Comparison of ENCODE assay signal across 17 mouse cellular contexts in genomic region chr15:74009246-74009645, GRCm38 (mm10).
DNase-seq lines count a peak whose midpoint lies in the region; ATAC-seq and TF ChIP-seq lines count a peak whose summit lies in the region.
"Had no signal": no experiment of that assay in that cellular context is flagged by ENCODE, and none has a peak within 500 bp of the region (broad histone marks: within the 10 kb centered on the region; RNA-seq: fewer than 3 reads in every experiment).

No protein-coding gene starts in this region.

- no peak overlapping the region for H3K27ac ChIP-seq in hindbrain, postnatal 0 days
- no peak overlapping the region for H3K27ac ChIP-seq in hindbrain, embryonic 12.5 days
- H3K27ac ChIP-seq: embryonic facial prominence, embryonic 15.5 days; forebrain, embryonic 10.5 days; kidney, embryonic 15.5 days; layer of hippocampus, adult 2 months; limb, embryonic 10.5 days; midbrain, embryonic 15.5 days had no signal

- TF ChIP-seq CTCF in hindbrain, postnatal 0 days (IDR thresholded peaks at IDR 0.05; ENCODE audit: low read depth), result no peak

- no peak for ATAC-seq in hindbrain, postnatal 0 days
- no peak for ATAC-seq in hindbrain, embryonic 12.5 days (ENCODE audit: low FRiP score)
- ATAC-seq: midbrain, embryonic 15.5 days had no signal

- H3K4me3 ChIP-seq in hindbrain, postnatal 0 days (ENCODE audit: low read length), result no peak overlapping the region
- no peak overlapping the region for H3K4me3 ChIP-seq in hindbrain, embryonic 12.5 days
- H3K4me3 ChIP-seq: embryonic facial prominence, embryonic 15.5 days; forebrain, embryonic 10.5 days; heart, embryonic 12.5 days; kidney, embryonic 15.5 days; layer of hippocampus, adult 2 months; limb, embryonic 10.5 days; midbrain, embryonic 15.5 days had no signal

- H3K9me3 ChIP-seq in hindbrain, postnatal 0 days (ENCODE audit: low read length), result no peaks in the 10 kb centered on the region
- no peaks in the 10 kb centered on the region for H3K9me3 ChIP-seq in hindbrain, embryonic 12.5 days (replicated peaks)
- H3K9me3 ChIP-seq: embryonic facial prominence, embryonic 15.5 days; forebrain, embryonic 10.5 days; heart, embryonic 12.5 days; kidney, embryonic 15.5 days; limb, embryonic 10.5 days; midbrain, embryonic 15.5 days had no signal

- H3K4me2 ChIP-seq in hindbrain, postnatal 0 days (ENCODE audit: low read depth, low read length), result no peak overlapping the region
- no peak overlapping the region for H3K4me2 ChIP-seq in hindbrain, embryonic 12.5 days (replicated peaks)
- H3K4me2 ChIP-seq: embryonic facial prominence, embryonic 15.5 days; heart, embryonic 12.5 days; kidney, embryonic 15.5 days; liver, embryonic 11.5 days; midbrain, embryonic 15.5 days had no signal

- DNase-seq in cerebellum, postnatal 36 days, result peak; percentile 27 to 28
- no peak for DNase-seq in cerebellum, adult 11 months
- DNase-seq in hindbrain, postnatal 0 days (ENCODE audit: low spot score), result peak; percentile 74
- peak; percentile 18 for DNase-seq in ovary, postnatal 14 days (ENCODE audit: low spot score)
- no peak for DNase-seq in ovary, postnatal 36 days (ENCODE audit: low spot score)
- DNase-seq in c-Kit-positive CD71-positive TER-119-positive erythroid progenitor cells, embryonic 14.5 days (ENCODE audit: low spot score), result no peak
- DNase-seq: embryo, embryonic 11 days; lung, adult 2 months had no signal

- H3K9ac ChIP-seq in hindbrain, postnatal 0 days (replicated peaks; ENCODE audit: low read length), result no peak overlapping the region
- H3K9ac ChIP-seq in hindbrain, embryonic 12.5 days, result no peak overlapping the region
- H3K9ac ChIP-seq: embryonic facial prominence, embryonic 15.5 days; heart, embryonic 12.5 days; kidney, embryonic 15.5 days; midbrain, embryonic 15.5 days had no signal

- H3K36me3 ChIP-seq in hindbrain, postnatal 0 days (ENCODE audit: insufficient read depth, low read length), result no peaks in the 10 kb centered on the region
- H3K36me3 ChIP-seq in hindbrain, embryonic 12.5 days, result no peaks in the 10 kb centered on the region
- H3K36me3 ChIP-seq: embryonic facial prominence, embryonic 15.5 days; forebrain, embryonic 10.5 days; heart, embryonic 12.5 days; kidney, embryonic 15.5 days; limb, embryonic 10.5 days; midbrain, embryonic 15.5 days had no signal

- H3K4me1 ChIP-seq in hindbrain, postnatal 0 days (ENCODE audit: insufficient read depth, low read length), result no peaks in the 10 kb centered on the region
- no peaks in the 10 kb centered on the region for H3K4me1 ChIP-seq in hindbrain, embryonic 12.5 days
- H3K4me1 ChIP-seq: embryonic facial prominence, embryonic 15.5 days; heart, embryonic 12.5 days; kidney, embryonic 15.5 days; limb, embryonic 10.5 days had no signal

- H3K27me3 ChIP-seq in hindbrain, postnatal 0 days (ENCODE audit: insufficient read depth, low read length), result no peaks in the 10 kb centered on the region
- peaks cover 11% of the 10 kb centered on the region; the same call in 1 of the 2 replicates for H3K27me3 ChIP-seq in hindbrain, embryonic 12.5 days
- H3K27me3 ChIP-seq: embryonic facial prominence, embryonic 15.5 days; midbrain, embryonic 15.5 days had no signal

Comparison
In these comparisons a context has a peak if more than half of its experiments do, and no peak if none do; other contexts are left out.
1. DNase-seq: peak in cerebellum, postnatal 36 days (2 of 2), hindbrain, postnatal 0 days (single experiment) and ovary, postnatal 14 days (single experiment); none in cerebellum, adult 11 months (single experiment), ovary, postnatal 36 days (single experiment) and c-Kit-positive CD71-positive TER-119-positive erythroid progenitor cells, embryonic 14.5 days (single experiment).